Mouse (Mus musculus) stomach, postnatal 0 days (tissue): ENCODE measurements around the gene Pou4f1.

ENCODE experiments used
- CTCF ChIP-seq: IDR thresholded peaks from 2 replicates; pipeline ENCODE4 v1.5.1; 2016; ENCODE audit warnings: antibody characterized with exemption, low read depth, mild to moderate bottlenecking, moderate library complexity
- EP300 ChIP-seq: optimal IDR thresholded peaks from 2 replicates; pipeline ENCODE3; 2016; ENCODE audit warnings: antibody characterized with exemption

DNA sequence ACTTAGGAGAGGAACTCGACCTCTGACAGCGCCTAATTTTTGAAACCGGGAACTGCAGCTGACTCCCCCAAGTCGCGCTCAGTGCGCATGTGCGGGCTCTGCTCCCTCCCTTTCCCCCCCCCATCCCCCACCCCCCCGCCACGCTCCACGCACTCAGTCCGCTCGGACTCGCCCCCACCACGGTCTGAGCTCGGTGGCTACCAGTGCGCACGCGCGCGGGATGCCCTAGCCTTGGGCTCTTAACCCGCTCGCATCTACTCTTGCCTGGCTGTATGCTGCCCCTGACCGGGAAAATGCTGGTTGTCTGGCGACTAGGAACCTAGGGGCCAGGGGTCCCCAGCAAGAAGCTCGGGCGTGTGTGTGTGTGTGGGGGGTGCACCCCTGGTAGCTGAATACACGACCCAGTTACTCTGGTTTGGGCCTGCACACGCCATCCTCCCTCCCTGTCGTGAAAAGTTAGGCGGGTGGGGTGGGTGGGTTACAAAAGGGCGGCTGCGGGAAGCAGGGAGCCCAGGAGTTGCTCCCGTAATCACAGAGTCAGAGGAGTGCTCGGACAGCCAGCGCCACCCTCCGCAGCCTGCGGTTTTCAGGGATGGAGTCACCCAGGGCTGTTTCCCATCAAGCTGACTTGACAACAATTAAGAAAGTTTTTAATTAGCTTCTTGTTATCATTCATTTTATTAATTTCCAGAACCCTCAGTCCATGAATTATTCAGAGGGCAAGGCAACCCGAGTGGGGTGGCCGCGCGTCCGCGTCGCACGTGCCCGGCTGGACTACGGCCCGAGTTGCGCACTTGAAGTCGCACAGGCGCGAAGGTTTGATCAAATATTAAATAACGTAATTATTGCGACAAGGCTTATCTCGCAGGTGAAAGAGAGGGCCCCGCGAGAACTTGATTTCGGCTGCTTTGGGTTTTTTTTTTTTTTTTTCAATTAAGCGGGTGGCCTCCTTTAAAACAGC lies 7.2 kb downstream of the Pou4f1 start:
- TF ChIP-seq CTCF (no peak), EP300 (no peak)
